Mouse (Mus musculus): ENCODE data around the gene Tmem104.

DNA sequence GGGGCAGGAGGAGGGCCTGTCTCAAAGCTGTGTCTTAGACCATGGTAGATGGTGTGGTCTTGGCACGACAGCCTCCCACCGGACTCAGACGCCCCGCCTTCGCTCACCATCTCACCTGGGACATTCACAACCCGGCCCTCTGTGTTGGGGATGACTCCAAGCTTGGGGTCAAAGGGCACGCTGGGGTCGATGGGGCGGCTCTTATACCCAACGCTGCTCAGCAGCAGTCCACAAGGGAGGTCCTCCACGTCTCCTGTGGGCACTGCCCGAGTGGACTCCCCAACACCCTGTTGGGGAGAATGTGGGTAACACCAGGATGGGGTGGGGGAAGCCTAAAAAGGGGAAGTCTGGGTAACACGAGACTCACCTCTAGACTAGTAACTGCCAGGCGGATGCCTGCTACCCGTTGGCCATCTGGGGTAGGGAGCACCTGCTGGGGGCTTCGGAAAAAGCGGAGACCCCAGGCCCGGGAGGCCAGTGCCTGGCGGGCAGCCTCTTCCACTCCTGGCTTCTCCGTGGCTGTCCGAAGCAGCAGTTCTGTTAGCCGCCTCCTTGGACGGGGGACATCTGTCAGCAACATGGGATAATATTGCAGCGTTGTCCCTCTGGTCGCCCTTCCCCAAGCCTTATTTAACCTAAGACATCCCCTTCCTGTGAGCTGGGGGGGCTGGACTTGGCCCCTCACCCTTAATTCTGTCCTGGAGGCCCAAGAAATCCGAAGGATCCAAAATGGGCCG, 82.2 kb downstream of the Tmem104 start:
- no peak for TF ChIP-seq CTCF (IDR thresholded peaks at IDR 0.05; ENCODE audit: insufficient read depth, low read length)
- TF ChIP-seq POLR2A (IDR thresholded peaks at IDR 0.05; ENCODE audit: borderline replicate concordance, extremely low read depth, low read depth, low read length) = no peak
